Mouse (Mus musculus) E14TG2a.4 (cell line): ENCODE data around the gene Psmd4.

Source experiments
- H3K27me3 ChIP-seq: 2 replicates; pipeline ENCODE4 v1.6.1; 2014; ENCODE audit warnings: low read length, control low read depth; ENCODE audit not compliant: insufficient read depth
- H3K36me3 ChIP-seq: 2 replicates; pipeline ENCODE4 v1.6.1; 2014; ENCODE audit warnings: low read length, control low read depth; ENCODE audit not compliant: insufficient read depth
- H3K4me1 ChIP-seq: replicated peaks from 2 replicates; pipeline ENCODE4 v1.6.1; 2014; ENCODE audit warnings: low read depth, low read length, control low read depth
- H3K4me3 ChIP-seq: replicated peaks from 2 replicates; pipeline ENCODE4 v1.5.1; 2014; ENCODE audit warnings: mild to moderate bottlenecking, low read length
- H3K9me3 ChIP-seq: 2 replicates; pipeline ENCODE4 v1.6.1; 2014; ENCODE audit warnings: low read length, control low read depth
- CTCF ChIP-seq: conservative IDR thresholded peaks from 2 replicates; pipeline ENCODE4 v1.5.1; 2014; ENCODE audit warnings: low read length
- NANOG ChIP-seq: IDR thresholded peaks from 2 replicates; pipeline ENCODE4 v1.6.1; 2014; ENCODE audit warnings: borderline replicate concordance, low read length, mixed read lengths
- POU5F1 ChIP-seq: IDR thresholded peaks from 2 replicates; pipeline ENCODE4 v1.6.1; 2014; ENCODE audit warnings: low read length, borderline replicate concordance

The Psmd4 gene

GRCm38 (mm10) chr3:95042166-95042837, at the start of gene Psmd4:
Gene Psmd4 (minus strand): TSS chr3:95042614.
- no peak for TF ChIP-seq CTCF
- TF ChIP-seq NANOG: no peak
- TF ChIP-seq POU5F1: no peak
- H3K36me3 ChIP-seq: peaks cover 33% of the 10 kb centered on the region
- peaks cover 43% of the 10 kb centered on the region for H3K4me1 ChIP-seq
- no peaks in the 10 kb centered on the region for H3K9me3 ChIP-seq
- H3K27me3 ChIP-seq: no peaks in the 10 kb centered on the region
- peak within 1 kb of the TSS; percentile 92 for H3K4me3 ChIP-seq

- TF ChIP-seq CTCF (no peak), POU5F1 (no peak), NANOG (no peak)
- peaks cover 29% of the 10 kb centered on the region for H3K4me1 ChIP-seq
- H3K4me3 ChIP-seq: no peak overlapping the region
- peaks cover 32% of the 10 kb centered on the region for H3K36me3 ChIP-seq
- H3K9me3 ChIP-seq: no peaks in the 10 kb centered on the region
- no peaks in the 10 kb centered on the region for H3K27me3 ChIP-seq
Measured at GRCm38 (mm10) chr3:95088071-95088470, 45.7 kb upstream of the Psmd4 start.

- H3K27me3 ChIP-seq: no peaks in the 10 kb centered on the region
- H3K9me3 ChIP-seq: no peaks in the 10 kb centered on the region
- TF ChIP-seq POU5F1 (no peak), CTCF (no peak), NANOG (no peak)
- peaks cover 93% of the 10 kb centered on the region for H3K36me3 ChIP-seq
- peaks cover 37% of the 10 kb centered on the region for H3K4me1 ChIP-seq
- no peak overlapping the region for H3K4me3 ChIP-seq
Measured at GRCm38 (mm10) chr3:95071606-95072005, 29.2 kb upstream of the Psmd4 start.

GRCm38 (mm10) chr3:95066570-95066969, 24.2 kb upstream of the Psmd4 start:
- Histone ChIP-seq H3K4me1 (peaks cover 28% of the 10 kb centered on the region), H3K36me3 (peaks cover 96% of the 10 kb centered on the region), H3K27me3 (no peaks in the 10 kb centered on the region), H3K9me3 (no peaks in the 10 kb centered on the region), H3K4me3 (no peak overlapping the region)
- TF ChIP-seq NANOG (no peak), CTCF (no peak), POU5F1 (no peak)

GRCm38 (mm10) chr3:95066095-95066494, 23.7 kb upstream of the Psmd4 start:
- no peaks in the 10 kb centered on the region for H3K9me3 ChIP-seq
- H3K27me3 ChIP-seq: no peaks in the 10 kb centered on the region
- peaks cover 96% of the 10 kb centered on the region for H3K36me3 ChIP-seq
- H3K4me1 ChIP-seq: peaks cover 24% of the 10 kb centered on the region
- no peak overlapping the region for H3K4me3 ChIP-seq
- TF ChIP-seq POU5F1 (no peak), CTCF (no peak), NANOG (no peak)

- H3K9me3 ChIP-seq: no peaks in the 10 kb centered on the region
- TF ChIP-seq CTCF (no peak), POU5F1 (no peak), NANOG (no peak)
Measured at GRCm38 (mm10) chr3:95065553-95065952, 23.1 kb upstream of the Psmd4 start.

GRCm38 (mm10) chr3:95063741-95064140, 21.3 kb upstream of the Psmd4 start:
- Histone ChIP-seq H3K36me3 (peaks cover 97% of the 10 kb centered on the region), H3K27me3 (no peaks in the 10 kb centered on the region), H3K4me1 (peaks cover 20% of the 10 kb centered on the region), H3K9me3 (no peaks in the 10 kb centered on the region), H3K4me3 (no peak overlapping the region)
- no peak for TF ChIP-seq POU5F1
- TF ChIP-seq CTCF: no peak
- no peak for TF ChIP-seq NANOG

More at GRCm38 (mm10) chr3:95065553-95065952, 23.1 kb upstream of the Psmd4 start:
- Histone ChIP-seq H3K4me1 (peaks cover 22% of the 10 kb centered on the region), H3K4me3 (no peak overlapping the region), H3K27me3 (no peaks in the 10 kb centered on the region), H3K36me3 (peaks cover 96% of the 10 kb centered on the region)

GRCm38 (mm10) chr3:95058078-95058477, 15.7 kb upstream of the Psmd4 start:
- TF ChIP-seq CTCF (no peak), NANOG (no peak), POU5F1 (no peak)
- Histone ChIP-seq H3K4me1 (peaks cover 14% of the 10 kb centered on the region), H3K4me3 (no peak overlapping the region), H3K9me3 (no peaks in the 10 kb centered on the region), H3K27me3 (no peaks in the 10 kb centered on the region), H3K36me3 (peaks cover 59% of the 10 kb centered on the region)

GRCm38 (mm10) chr3:95056275-95056674, 13.9 kb upstream of the Psmd4 start:
- Histone ChIP-seq H3K4me1 (peaks cover 21% of the 10 kb centered on the region), H3K9me3 (no peaks in the 10 kb centered on the region), H3K27me3 (no peaks in the 10 kb centered on the region), H3K4me3 (no peak overlapping the region), H3K36me3 (peaks cover 42% of the 10 kb centered on the region)
- TF ChIP-seq CTCF (no peak), NANOG (no peak), POU5F1 (no peak)
